Mouse (Mus musculus) liver, embryonic 15.5 days (tissue): ENCODE measurements around the gene Ackr2. TPM values are rescaled to one million over a fixed set of nuclear protein-coding genes. Genes with fewer than 3 reads are reported as not detected.

Source experiments
- ATAC-seq: fragments of 200-750 bp; cut with Nextera tagmentation; 2 replicates; pipeline ENCODE4 v1.8.0; 2017; ENCODE audit warnings: moderate number of reproducible peaks, mild to moderate bottlenecking, moderate library complexity; ENCODE audit not compliant: insufficient read depth
- H3K27ac ChIP-seq: fragments of 300-500 bp; sonication (generic); replicated peaks from 2 replicates; pipeline ENCODE4 v1.5.1; 2015; ENCODE audit warnings: mild to moderate bottlenecking, inconsistent platforms
- H3K27me3 ChIP-seq: fragments of 300-500 bp; sonication (generic); 2 replicates; pipeline ENCODE4 v1.6.1; 2015; ENCODE audit warnings: mild to moderate bottlenecking, inconsistent platforms
- H3K36me3 ChIP-seq: fragments of 300-500 bp; sonication (generic); replicated peaks from 2 replicates; pipeline ENCODE4 v1.6.1; 2015; ENCODE audit warnings: moderate library complexity, mild to moderate bottlenecking, inconsistent platforms
- H3K4me1 ChIP-seq: fragments of 300-500 bp; sonication (generic); replicated peaks from 2 replicates; pipeline ENCODE4 v1.6.1; 2015; ENCODE audit warnings: inconsistent platforms
- H3K4me2 ChIP-seq: fragments of 300-500 bp; sonication (generic); 2 replicates; pipeline ENCODE4 v1.6.1; 2015; ENCODE audit warnings: moderate library complexity, mild to moderate bottlenecking, inconsistent platforms
- H3K4me3 ChIP-seq: fragments of 300-500 bp; sonication (generic); replicated peaks from 2 replicates; pipeline ENCODE4 v1.5.1; 2015; ENCODE audit warnings: mild to moderate bottlenecking, inconsistent platforms
- H3K9ac ChIP-seq: fragments of 300-500 bp; sonication (generic); 2 replicates; pipeline ENCODE4 v1.6.1; 2015; ENCODE audit warnings: moderate library complexity, mild to moderate bottlenecking, inconsistent platforms
- H3K9me3 ChIP-seq: fragments of 300-500 bp; sonication (generic); replicated peaks from 2 replicates; pipeline ENCODE4 v1.6.1; 2016; ENCODE audit warnings: inconsistent platforms
- WGBS: fragments of 180-500 bp; shearing (Covaris S2); methylation state at CpG from one replicate; pipeline ENCODE4 v1.1.7; 2015; ENCODE audit warnings: mixed read lengths; ENCODE audit not compliant: insufficient replicate concordance; 5-methylcytosine and 5-hydroxymethylcytosine counted together
- polyA plus RNA-seq: library from polyadenylated mRNA; unstranded; fragments of >200 nt; fragmentation: Nextera tagmentation; extraction: Ambion mirVana; gene quantifications from 2 replicates; pipeline ENCODE4 v1.2.1, GENCODE M21; 2015

Ackr2 gene
- polyA plus RNA-seq, 1 experiment from 2014 or later: 0.53 TPM

GRCm38 (mm10) chr9:121905556-121906185, 7.5 kb downstream of the Ackr2 start:
- peak; percentile 33; the same call in 1 of the 2 replicates for ATAC-seq
- 57% methylated on average over 4 of the region's 4 CpGs for WGBS
- no peaks in the 10 kb centered on the region for H3K9me3 ChIP-seq
- no peak overlapping the region for H3K4me2 ChIP-seq
- H3K9ac ChIP-seq: no peak overlapping the region
- H3K4me3 ChIP-seq: no peak overlapping the region
- H3K4me1 ChIP-seq: peaks cover 9% of the 10 kb centered on the region; the same call in 1 of the 2 replicates
- H3K27me3 ChIP-seq: no peaks in the 10 kb centered on the region
- no peaks in the 10 kb centered on the region for H3K36me3 ChIP-seq
- peak overlapping the region; percentile 51 for H3K27ac ChIP-seq

- no peak overlapping the region for H3K27ac ChIP-seq
- 56% methylated on average over 5 of the region's 5 CpGs for WGBS
These were observed 8.3 kb downstream of the Ackr2 start for GRCm38 (mm10) chr9:121906456-121906855.

GRCm38 (mm10) chr9:121907356-121908070, 9.4 kb downstream of the Ackr2 start:
- WGBS: 60% methylated on average over 10 of the region's 10 CpGs
- Histone ChIP-seq H3K4me1 (peaks cover 3% of the 10 kb centered on the region; the same call in 1 of the 2 replicates), H3K4me2 (no peak overlapping the region), H3K36me3 (no peaks in the 10 kb centered on the region), H3K9me3 (no peaks in the 10 kb centered on the region), H3K27ac (no peak overlapping the region), H3K4me3 (no peak overlapping the region), H3K27me3 (no peaks in the 10 kb centered on the region), H3K9ac (no peak overlapping the region)
- no peak for ATAC-seq

More at GRCm38 (mm10) chr9:121906456-121906855, 8.3 kb downstream of the Ackr2 start:
- Histone ChIP-seq H3K4me3 (no peak overlapping the region), H3K36me3 (no peaks in the 10 kb centered on the region), H3K9me3 (no peaks in the 10 kb centered on the region), H3K4me2 (no peak overlapping the region), H3K27me3 (no peaks in the 10 kb centered on the region), H3K4me1 (peaks cover 9% of the 10 kb centered on the region; the same call in 1 of the 2 replicates), H3K9ac (no peak overlapping the region)
- no peak for ATAC-seq

GRCm38 (mm10) chr9:121908321-121908720, 10.2 kb downstream of the Ackr2 start:
- Histone ChIP-seq H3K9ac (no peak overlapping the region), H3K36me3 (no peaks in the 10 kb centered on the region), H3K4me2 (no peak overlapping the region), H3K27ac (no peak overlapping the region), H3K9me3 (no peaks in the 10 kb centered on the region), H3K4me1 (0 out of 2 replicates have a peak, but pooled peaks cover 3% of the 10 kb centered on the region), H3K4me3 (no peak overlapping the region), H3K27me3 (no peaks in the 10 kb centered on the region)
- no peak for ATAC-seq
- WGBS: 76% methylated on average over 17 of the region's 17 CpGs

GRCm38 (mm10) chr9:121909635-121910034, 11.5 kb downstream of the Ackr2 start:
- Histone ChIP-seq H3K4me2 (no peak overlapping the region), H3K27ac (no peak overlapping the region), H3K4me3 (no peak overlapping the region), H3K9ac (no peak overlapping the region), H3K4me1 (0 out of 2 replicates have a peak, but pooled peaks cover 4% of the 10 kb centered on the region), H3K27me3 (no peaks in the 10 kb centered on the region), H3K9me3 (no peaks in the 10 kb centered on the region), H3K36me3 (no peaks in the 10 kb centered on the region)
- no peak for ATAC-seq
- 24% methylated on average over 6 of the region's 6 CpGs for WGBS

GRCm38 (mm10) chr9:121911196-121911595, 13.0 kb downstream of the Ackr2 start:
- Histone ChIP-seq H3K9ac (no peak overlapping the region), H3K4me3 (no peak overlapping the region), H3K36me3 (no peaks in the 10 kb centered on the region), H3K9me3 (no peaks in the 10 kb centered on the region), H3K4me2 (no peak overlapping the region), H3K27ac (no peak overlapping the region), H3K4me1 (peaks cover 11% of the 10 kb centered on the region), H3K27me3 (no peaks in the 10 kb centered on the region)
- WGBS: 75% methylated on average over 7 of the region's 7 CpGs
- no peak for ATAC-seq

- Histone ChIP-seq H3K4me3 (no peak overlapping the region), H3K36me3 (no peaks in the 10 kb centered on the region), H3K27me3 (no peaks in the 10 kb centered on the region), H3K4me1 (peaks cover 13% of the 10 kb centered on the region), H3K9me3 (no peaks in the 10 kb centered on the region), H3K9ac (no peak overlapping the region), H3K4me2 (no peak overlapping the region), H3K27ac (no peak overlapping the region)
- no peak for ATAC-seq
- 56% methylated on average over 4 of the region's 4 CpGs for WGBS
These were observed 14.6 kb downstream of the Ackr2 start for GRCm38 (mm10) chr9:121912786-121913185.

GRCm38 (mm10) chr9:121914226-121914757, 16.1 kb downstream of the Ackr2 start:
- peaks cover 13% of the 10 kb centered on the region for H3K4me1 ChIP-seq
- WGBS: 60% methylated on average over 8 of the region's 8 CpGs
- H3K4me3 ChIP-seq: no peak overlapping the region
- H3K27me3 ChIP-seq: no peaks in the 10 kb centered on the region
- H3K9ac ChIP-seq: no peak overlapping the region
- no peak for ATAC-seq
- H3K4me2 ChIP-seq: no peak overlapping the region
- no peak overlapping the region for H3K27ac ChIP-seq
- no peaks in the 10 kb centered on the region for H3K36me3 ChIP-seq
- no peaks in the 10 kb centered on the region for H3K9me3 ChIP-seq

- H3K9ac ChIP-seq: no peak overlapping the region
These were observed 16.9 kb downstream of the Ackr2 start for GRCm38 (mm10) chr9:121915056-121915455.

GRCm38 (mm10) chr9:121916102-121916501, 17.9 kb downstream of the Ackr2 start, which contains the start of gene Cyp8b1:
Gene Cyp8b1 (minus strand): TSS chr9:121916305.
- no peak within 1 kb of the TSS for H3K4me2 ChIP-seq

More at GRCm38 (mm10) chr9:121915056-121915455, 16.9 kb downstream of the Ackr2 start:
- no peak overlapping the region for H3K4me2 ChIP-seq
- no peak for ATAC-seq
- H3K9me3 ChIP-seq: no peaks in the 10 kb centered on the region
- no peak overlapping the region for H3K4me3 ChIP-seq
- no peaks in the 10 kb centered on the region for H3K36me3 ChIP-seq
- no peaks in the 10 kb centered on the region for H3K27me3 ChIP-seq
- H3K27ac ChIP-seq: no peak overlapping the region
- H3K4me1 ChIP-seq: peaks cover 13% of the 10 kb centered on the region
- 59% methylated on average over 10 of the region's 10 CpGs for WGBS

GRCm38 (mm10) chr9:121919027-121919501, 20.9 kb downstream of the Ackr2 start:
- Histone ChIP-seq H3K4me1 (peaks cover 13% of the 10 kb centered on the region), H3K9me3 (no peaks in the 10 kb centered on the region), H3K27ac (no peak overlapping the region), H3K9ac (no peak overlapping the region), H3K27me3 (no peaks in the 10 kb centered on the region), H3K4me3 (no peak overlapping the region), H3K4me2 (no peak overlapping the region), H3K36me3 (no peaks in the 10 kb centered on the region)
- WGBS: 42% methylated on average over 10 of the region's 10 CpGs
- no peak for ATAC-seq

More at GRCm38 (mm10) chr9:121916102-121916501, 17.9 kb downstream of the Ackr2 start, which contains the start of gene Cyp8b1:
- H3K4me1 ChIP-seq: peaks cover 13% of the 10 kb centered on the region
- peak; percentile 53; the same call in 1 of the 2 replicates for ATAC-seq
- H3K9ac ChIP-seq: no peak within 1 kb of the TSS
- no peaks in the 10 kb centered on the region for H3K27me3 ChIP-seq
- H3K9me3 ChIP-seq: no peaks in the 10 kb centered on the region
- no peak within 1 kb of the TSS for H3K4me3 ChIP-seq
- no peaks in the 10 kb centered on the region for H3K36me3 ChIP-seq
- WGBS: 58% methylated on average over 8 of the region's 8 CpGs
- no peak within 1 kb of the TSS; the same call in 1 of the 2 replicates for H3K27ac ChIP-seq
